ENCODE assay signal across 8 mouse cellular contexts in genomic region chr7:141099911-141100691, GRCm38 (mm10). TPM values are rescaled to one million over a fixed set of nuclear protein-coding genes. Genes with fewer than 3 reads are reported as not detected.
DNase-seq lines count a peak whose midpoint lies in the region; ATAC-seq and TF ChIP-seq lines count a peak whose summit lies in the region.

Gene Sigirr, minus strand, starts transcription at chr7:141100572.

- H3K4me3 ChIP-seq in forebrain, postnatal 0 days (ENCODE audit: low read depth, low read length), result peak within 1 kb of the TSS; percentile 41
- peak within 1 kb of the TSS; percentile 42 for H3K4me3 ChIP-seq in lung, embryonic 14.5 days (ENCODE audit: low read depth, low read length)

- peak; percentile 43 to 65 for DNase-seq in cerebellum, postnatal 25 days
- DNase-seq in cerebellum, adult 9-10 months, result no peak
- DNase-seq in R1 (ENCODE audit: low read depth, low spot score), result peak; percentile 80
- DNase-seq in forebrain, postnatal 0 days, result peak; percentile 62
- peak; percentile 69 for DNase-seq in kidney, adult 9 months
- DNase-seq in lung, embryonic 14.5 days, result peak; percentile 69
- no peak for DNase-seq in gastrocnemius, postnatal 25 days

- H3K9me3 ChIP-seq in forebrain, postnatal 0 days (ENCODE audit: low read length), result no peaks in the 10 kb centered on the region
- no peaks in the 10 kb centered on the region for H3K9me3 ChIP-seq in lung, embryonic 14.5 days (ENCODE audit: low read depth, low read length)

- no peaks in the 10 kb centered on the region for H3K4me1 ChIP-seq in forebrain, postnatal 0 days (ENCODE audit: insufficient read depth)
- H3K4me1 ChIP-seq in lung, embryonic 14.5 days (ENCODE audit: insufficient read depth), result no peaks in the 10 kb centered on the region

- H3K36me3 ChIP-seq in forebrain, postnatal 0 days (ENCODE audit: insufficient read depth), result no peaks in the 10 kb centered on the region
- no peaks in the 10 kb centered on the region for H3K36me3 ChIP-seq in lung, embryonic 14.5 days (ENCODE audit: insufficient read depth)

- no peak for TF ChIP-seq CTCF in forebrain, postnatal 0 days (IDR thresholded peaks at IDR 0.05; ENCODE audit: low read depth)
- no peak for TF ChIP-seq CTCF in lung, embryonic 14.5 days (IDR thresholded peaks at IDR 0.05; ENCODE audit: low read depth)

- H3K9ac ChIP-seq in forebrain, postnatal 0 days, result peak within 1 kb of the TSS; percentile 41
- H3K9ac ChIP-seq in lung, embryonic 14.5 days, result peak within 1 kb of the TSS; percentile 40

- WGBS in forebrain, postnatal 0 days, result 2% methylated on average over 56 of the region's 56 CpGs
- WGBS in lung, embryonic 14.5 days, result 1% methylated on average over 56 of the region's 56 CpGs

- H3K27ac ChIP-seq in forebrain, postnatal 0 days (ENCODE audit: low read depth, low read length), result no peak within 1 kb of the TSS
- peak within 1 kb of the TSS; percentile 65 for H3K27ac ChIP-seq in lung, embryonic 14.5 days (ENCODE audit: low read depth)

- ATAC-seq in forebrain, postnatal 0 days, result peak; percentile 88
- ATAC-seq in lung, embryonic 14.5 days (ENCODE audit: insufficient read depth), result peak; percentile 70
- ATAC-seq in neutrophil, adult 5-6 weeks (ENCODE audit: extremely low read depth, insufficient number of reproducible peaks, low FRiP score, poor library complexity, severe bottlenecking), result peak; percentile 36; the same call in 1 of the 2 replicates

- H3K27me3 ChIP-seq in forebrain, postnatal 0 days (ENCODE audit: insufficient read depth, low read length), result peaks cover 17% of the 10 kb centered on the region; the same call in 1 of the 2 replicates
- H3K27me3 ChIP-seq in lung, embryonic 14.5 days (ENCODE audit: insufficient read depth, low read length), result peaks cover 16% of the 10 kb centered on the region

- H3K4me2 ChIP-seq in forebrain, postnatal 0 days (ENCODE audit: low read depth), result peak within 1 kb of the TSS; percentile 73
- peak within 1 kb of the TSS; percentile 82 for H3K4me2 ChIP-seq in lung, embryonic 14.5 days

RNA-seq across cellular contexts. Expression of gene Sigirr, which starts in this region (rescaled TPM):
- total RNA-seq in forebrain, postnatal 0 days (2014; rRNA removed), result 2.9 TPM in 2 replicates
- 2.4 and 2.7 TPM in 2 replicates for polyA plus RNA-seq in forebrain, postnatal 0 days (2015; fragmentation: Nextera tagmentation; extraction: Ambion mirVana)
- 7.8 and 9.8 TPM in 2 replicates for polyA plus RNA-seq in lung, embryonic 14.5 days (2014; fragmentation: Nextera tagmentation; extraction: Ambion mirVana)
- 21.0 and 21.9 TPM in 2 replicates for total RNA-seq in neutrophil, adult 5-6 weeks (2017)
- total RNA-seq in gastrocnemius, postnatal 25 days (2021), result 1 to 10 TPM; 1.4 to 2.4 TPM

Comparison
In these comparisons a context has a peak if more than half of its experiments do, and no peak if none do; other contexts are left out.
1. DNase-seq: peak in cerebellum, postnatal 25 days (2 of 2), R1 (single experiment), forebrain, postnatal 0 days (single experiment), kidney, adult 9 months (single experiment) and lung, embryonic 14.5 days (single experiment); none in cerebellum, adult 9-10 months (single experiment) and gastrocnemius, postnatal 25 days (single experiment).
2. ATAC-seq: peak in every context shown above with its lines; median percentile 88 in forebrain, postnatal 0 days; 70 in lung, embryonic 14.5 days; 36 in neutrophil, adult 5-6 weeks.